Mouse (Mus musculus) ES-E14 (cell line): Measurements from ENCODE around the gene Podn.

ENCODE experiments used
- HCFC1 ChIP-seq: IDR thresholded peaks from 2 replicates; pipeline ENCODE4 v1.6.1; 2012; ENCODE audit warnings: low read length, inconsistent platforms, borderline replicate concordance; ENCODE audit not compliant: insufficient read depth
- MAFK ChIP-seq: IDR thresholded peaks from 2 replicates; pipeline ENCODE4 v1.6.1; 2014; ENCODE audit warnings: mild to moderate bottlenecking, low read depth, low read length, inconsistent platforms; ENCODE audit not compliant: insufficient read depth
- ZNF384 ChIP-seq: IDR thresholded peaks from 2 replicates; pipeline ENCODE4 v1.6.1; 2012; ENCODE audit warnings: low read depth, low read length, inconsistent platforms

DNA sequence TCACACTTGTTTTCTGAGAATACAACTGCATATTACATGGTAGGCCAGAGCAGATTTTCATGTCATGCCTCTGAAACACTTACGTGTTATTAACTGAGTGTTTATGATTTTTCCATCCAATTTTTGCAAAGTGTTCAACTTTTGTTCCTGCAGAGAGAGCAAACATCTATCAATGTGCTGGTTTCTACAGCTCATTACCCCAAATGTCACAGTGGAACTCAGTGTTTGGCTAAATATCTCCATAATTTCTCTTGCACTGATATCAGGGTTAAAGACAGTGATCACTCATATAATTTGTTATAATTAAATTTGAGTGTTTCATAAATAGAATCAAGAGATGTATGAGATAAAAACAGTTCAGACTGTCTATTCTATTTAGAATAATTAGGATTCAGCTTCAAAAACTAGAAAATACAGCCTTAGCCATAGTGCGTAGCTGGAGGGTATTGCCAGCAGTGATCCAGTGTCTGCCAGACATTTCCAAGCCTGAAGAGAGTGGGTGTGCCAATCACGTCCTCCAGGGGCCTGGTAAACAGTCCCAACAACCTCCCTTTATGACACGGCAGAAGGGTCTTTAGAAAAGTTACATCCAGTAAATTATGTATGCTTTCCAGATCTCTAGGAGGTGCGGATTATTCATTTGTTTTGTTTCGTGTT is 3.4 kb downstream of the Podn start:
- TF ChIP-seq ZNF384 (no peak), MAFK (no peak), HCFC1 (no peak)
